Mouse (Mus musculus): ENCODE results near the gene Rcan2.

The Rcan2 gene

GRCm38 (mm10) chr17:43801077-43801476 is at the start of gene Rcan2:
Rcan2 (plus strand) TSS chr17:43801351.
- in situ Hi-C loops (cut with MboI; ENCODE audit: low pct_unique_long_range_greater_than_20kb in 1 of 2, low sequenced_read_pairs in 2 of 2, unreplicated experiment in 1 of 2) = no loop called here

DNA sequence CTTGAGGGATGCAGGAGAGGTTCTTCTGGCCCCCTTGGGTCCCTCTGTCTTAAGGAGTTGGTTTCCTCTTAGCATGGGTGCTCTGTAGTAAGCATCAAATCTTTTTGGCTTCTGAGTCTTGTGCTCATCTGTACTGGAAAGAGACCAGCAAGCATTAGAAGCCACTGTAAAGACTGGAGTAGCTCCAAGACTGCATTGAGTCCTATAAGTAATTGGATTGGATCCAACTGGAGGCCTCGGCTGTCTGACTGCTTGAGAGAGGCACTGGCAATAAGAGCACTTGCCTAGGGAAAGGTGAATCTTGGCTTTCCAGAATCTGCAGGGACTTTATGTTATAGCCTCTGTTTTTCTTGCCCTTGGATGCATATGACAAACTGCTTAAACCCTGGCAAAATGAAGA is 48.3 kb upstream of the Rcan2 start:
- in situ Hi-C loops (cut with MboI; ENCODE audit: low pct_unique_long_range_greater_than_20kb in 1 of 2, low sequenced_read_pairs in 2 of 2, unreplicated experiment in 1 of 2) = no loop called here

GRCm38 (mm10) chr17:43754687-43755086 is 46.5 kb upstream of the Rcan2 start:
- in situ Hi-C loops (cut with MboI; ENCODE audit: low pct_unique_long_range_greater_than_20kb in 1 of 2, low sequenced_read_pairs in 2 of 2, unreplicated experiment in 1 of 2) = no loop called here

GRCm38 (mm10) chr17:43758607-43759259 is 42.4 kb upstream of the Rcan2 start:
- in situ Hi-C loops (cut with MboI; ENCODE audit: low pct_unique_long_range_greater_than_20kb in 1 of 2, low sequenced_read_pairs in 2 of 2, unreplicated experiment in 1 of 2) = no loop called here

DNA sequence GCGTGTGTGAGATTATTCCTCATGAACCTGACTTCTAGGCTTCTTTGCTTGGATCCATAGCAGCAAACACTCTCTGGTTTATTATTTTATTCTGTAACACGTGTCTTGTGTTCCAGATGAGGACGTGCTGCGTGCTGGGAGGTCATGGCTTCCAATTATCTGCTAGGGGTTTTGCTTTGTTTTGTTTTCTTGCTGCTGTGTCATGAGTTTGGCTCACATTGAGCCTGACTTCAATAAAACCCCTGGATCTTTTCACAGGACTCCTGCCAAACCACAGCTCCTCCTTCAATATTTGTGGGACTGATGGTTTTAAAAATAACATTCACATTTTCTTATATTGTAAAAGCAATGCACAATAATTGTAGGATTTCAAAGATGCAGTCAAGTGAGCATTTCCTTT is 16.6 kb upstream of the Rcan2 start:
- in situ Hi-C loops (cut with MboI; ENCODE audit: low pct_unique_long_range_greater_than_20kb in 1 of 2, low sequenced_read_pairs in 2 of 2, unreplicated experiment in 1 of 2) = no loop called here

- in situ Hi-C loops (cut with MboI; ENCODE audit: low pct_unique_long_range_greater_than_20kb in 1 of 2, low sequenced_read_pairs in 2 of 2, unreplicated experiment in 1 of 2) = no loop called here
Observed at GRCm38 (mm10) chr17:43788222-43788621, 12.9 kb upstream of the Rcan2 start.

- in situ Hi-C loops (cut with MboI; ENCODE audit: low pct_unique_long_range_greater_than_20kb in 1 of 2, low sequenced_read_pairs in 2 of 2, unreplicated experiment in 1 of 2) = no loop called here
Observed at GRCm38 (mm10) chr17:43789376-43789775, 11.8 kb upstream of the Rcan2 start.

DNA sequence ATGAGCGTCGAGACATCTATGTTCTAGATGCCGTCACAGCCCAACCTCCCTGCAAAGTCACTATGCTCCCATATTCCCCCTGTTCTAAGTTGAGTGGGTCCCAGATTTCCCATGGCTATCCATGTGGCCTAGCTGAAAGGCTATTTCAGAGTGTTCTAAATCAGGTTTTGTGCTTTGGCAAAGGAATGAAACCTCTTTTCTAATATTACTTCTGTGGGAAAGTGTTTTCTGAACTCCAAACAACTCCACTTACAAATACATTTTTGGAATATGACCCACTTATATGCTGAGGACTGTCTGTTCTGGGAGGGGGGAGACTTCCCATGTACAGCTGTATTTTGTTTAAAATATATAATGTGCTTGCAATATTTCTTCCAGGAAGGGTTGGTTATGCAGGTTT is 9.4 kb upstream of the Rcan2 start:
- in situ Hi-C loops (cut with MboI; ENCODE audit: low pct_unique_long_range_greater_than_20kb in 1 of 2, low sequenced_read_pairs in 2 of 2, unreplicated experiment in 1 of 2) = no loop called here

- in situ Hi-C loops (cut with MboI; ENCODE audit: low pct_unique_long_range_greater_than_20kb in 1 of 2, low sequenced_read_pairs in 2 of 2, unreplicated experiment in 1 of 2) = no loop called here
Observed at GRCm38 (mm10) chr17:43794731-43795280, 6.3 kb upstream of the Rcan2 start.

DNA sequence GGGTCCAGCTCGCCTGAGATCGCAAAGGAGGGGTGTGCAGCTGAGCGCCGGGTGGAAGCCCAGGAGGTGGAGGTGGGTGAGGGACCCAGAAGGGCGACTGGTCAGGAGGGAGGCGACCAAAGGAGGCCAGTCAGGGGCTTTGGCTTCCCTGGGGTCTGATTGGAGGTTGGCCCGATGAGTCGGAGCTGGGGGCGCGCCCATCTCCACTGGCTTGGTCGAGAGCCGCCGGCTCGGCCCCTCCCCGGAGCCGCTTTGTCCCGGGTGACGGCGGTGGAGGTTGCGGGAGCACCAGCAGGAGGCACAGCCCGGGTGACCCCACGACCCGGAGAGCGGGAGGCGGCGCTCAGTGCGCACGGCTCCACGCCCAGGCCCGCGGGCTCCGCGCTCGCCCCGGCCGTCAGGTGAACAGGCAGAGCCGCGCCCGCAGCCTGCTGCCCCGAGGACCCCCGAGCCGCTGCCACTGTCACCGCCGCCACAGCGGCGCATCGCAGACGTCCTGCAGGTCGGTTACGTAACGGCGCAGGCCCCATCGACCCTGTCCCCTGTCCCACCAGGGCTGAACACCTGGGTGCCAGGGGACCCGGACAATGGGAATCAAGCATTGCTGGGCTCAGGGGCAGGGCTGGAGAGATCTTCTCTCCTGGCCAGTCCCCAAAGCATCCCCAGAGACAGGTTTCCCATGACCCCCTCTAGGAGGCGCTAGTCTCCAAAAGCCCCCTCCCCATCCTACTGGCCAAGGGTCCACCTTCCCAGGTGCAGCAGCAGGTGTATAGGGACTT is 633 bp downstream of the Rcan2 start:
- in situ Hi-C loops (cut with MboI; ENCODE audit: low pct_unique_long_range_greater_than_20kb in 1 of 2, low sequenced_read_pairs in 2 of 2, unreplicated experiment in 1 of 2) = no loop called here

- in situ Hi-C loops (cut with MboI; ENCODE audit: low pct_unique_long_range_greater_than_20kb in 1 of 2, low sequenced_read_pairs in 2 of 2, unreplicated experiment in 1 of 2) = no loop called here
Observed at GRCm38 (mm10) chr17:43802414-43802813, 1.3 kb downstream of the Rcan2 start.

DNA sequence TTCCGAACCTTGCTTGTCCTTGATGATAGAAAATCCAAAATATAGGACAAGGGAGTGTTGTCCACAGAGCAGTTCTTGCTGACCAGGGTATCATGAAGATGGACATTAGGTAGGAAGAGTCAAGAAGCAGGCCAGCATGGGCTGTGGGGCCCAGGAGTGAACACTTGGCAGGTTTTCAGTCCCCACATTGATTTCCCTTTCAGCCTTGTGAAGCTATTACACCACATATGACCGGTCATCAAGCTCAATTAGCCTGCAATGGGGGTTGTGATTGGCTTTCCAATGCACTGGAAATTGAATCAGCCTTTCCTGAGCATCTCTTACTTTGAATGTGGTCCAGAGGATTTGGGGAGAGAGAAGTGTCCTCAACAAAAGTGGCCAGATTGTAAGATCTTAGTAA is 2.0 kb downstream of the Rcan2 start:
- in situ Hi-C loops (cut with MboI; ENCODE audit: low pct_unique_long_range_greater_than_20kb in 1 of 2, low sequenced_read_pairs in 2 of 2, unreplicated experiment in 1 of 2) = no loop called here

- in situ Hi-C loops (cut with MboI; ENCODE audit: low pct_unique_long_range_greater_than_20kb in 1 of 2, low sequenced_read_pairs in 2 of 2, unreplicated experiment in 1 of 2) = no loop called here
Observed at GRCm38 (mm10) chr17:43803764-43804163, 2.6 kb downstream of the Rcan2 start.

DNA sequence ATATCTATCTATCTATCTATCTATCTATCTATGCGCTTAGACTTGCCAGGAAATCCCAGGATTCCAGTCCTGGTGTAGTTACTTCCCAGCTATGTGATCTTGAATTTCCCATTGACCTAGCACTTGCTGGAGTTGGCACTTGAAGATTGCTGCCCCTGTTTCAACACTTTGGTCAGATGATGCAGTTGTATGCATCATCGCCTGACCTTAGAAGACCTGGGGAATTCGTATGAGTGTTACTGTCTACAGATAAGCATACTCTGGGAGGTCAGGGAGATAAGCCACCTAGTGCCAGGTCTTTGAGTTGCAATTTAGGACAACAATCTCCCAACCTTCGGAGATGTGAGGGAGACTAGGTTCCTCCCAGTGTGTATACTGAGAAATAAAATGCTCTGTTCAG is 5.7 kb downstream of the Rcan2 start:
- in situ Hi-C loops (cut with MboI; ENCODE audit: low pct_unique_long_range_greater_than_20kb in 1 of 2, low sequenced_read_pairs in 2 of 2, unreplicated experiment in 1 of 2) = no loop called here

DNA sequence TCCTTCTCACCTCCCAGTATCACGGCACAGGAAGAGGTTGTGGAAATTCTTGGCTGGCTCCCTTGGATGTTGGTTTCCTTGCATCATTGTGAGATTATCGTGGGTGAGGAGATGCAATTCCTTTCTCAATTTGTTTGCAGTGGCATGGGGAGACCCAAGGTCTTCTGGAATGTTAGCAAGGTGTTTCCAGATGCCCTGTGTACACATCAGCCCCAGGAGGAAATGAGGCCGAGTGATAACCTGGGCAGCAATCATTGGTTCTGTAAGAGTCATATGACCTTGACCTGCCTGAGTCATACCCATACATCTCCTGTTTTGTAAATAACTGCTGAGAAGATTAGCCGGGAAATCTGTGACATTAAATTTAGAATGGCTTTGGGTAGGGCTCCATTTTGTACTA is 10.3 kb downstream of the Rcan2 start:
- in situ Hi-C loops (cut with MboI; ENCODE audit: low pct_unique_long_range_greater_than_20kb in 1 of 2, low sequenced_read_pairs in 2 of 2, unreplicated experiment in 1 of 2) = no loop called here

DNA sequence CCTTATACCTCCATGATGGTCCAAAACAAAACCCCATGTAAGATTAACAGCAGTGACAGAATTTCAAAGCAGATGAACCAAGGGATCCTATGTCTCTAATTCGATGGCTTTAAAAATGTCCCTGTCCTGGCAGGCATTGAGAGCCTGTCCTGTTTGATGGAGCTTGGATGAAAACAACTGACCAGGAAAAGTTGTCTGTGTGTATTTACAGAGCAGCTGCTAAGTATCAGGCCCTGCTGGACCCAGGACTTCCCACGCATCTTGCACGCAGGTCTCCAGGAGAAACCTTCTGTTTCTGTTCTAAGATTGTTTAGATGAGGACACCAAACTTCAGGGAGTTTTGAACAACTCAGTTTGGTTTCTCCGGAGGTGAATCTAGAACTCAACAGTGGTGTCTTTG is 14.2 kb downstream of the Rcan2 start:
- in situ Hi-C loops (cut with MboI; ENCODE audit: low pct_unique_long_range_greater_than_20kb in 1 of 2, low sequenced_read_pairs in 2 of 2, unreplicated experiment in 1 of 2) = no loop called here

GRCm38 (mm10) chr17:43816480-43816879 is 15.3 kb downstream of the Rcan2 start:
- in situ Hi-C loops (cut with MboI; ENCODE audit: low pct_unique_long_range_greater_than_20kb in 1 of 2, low sequenced_read_pairs in 2 of 2, unreplicated experiment in 1 of 2) = no loop called here

DNA sequence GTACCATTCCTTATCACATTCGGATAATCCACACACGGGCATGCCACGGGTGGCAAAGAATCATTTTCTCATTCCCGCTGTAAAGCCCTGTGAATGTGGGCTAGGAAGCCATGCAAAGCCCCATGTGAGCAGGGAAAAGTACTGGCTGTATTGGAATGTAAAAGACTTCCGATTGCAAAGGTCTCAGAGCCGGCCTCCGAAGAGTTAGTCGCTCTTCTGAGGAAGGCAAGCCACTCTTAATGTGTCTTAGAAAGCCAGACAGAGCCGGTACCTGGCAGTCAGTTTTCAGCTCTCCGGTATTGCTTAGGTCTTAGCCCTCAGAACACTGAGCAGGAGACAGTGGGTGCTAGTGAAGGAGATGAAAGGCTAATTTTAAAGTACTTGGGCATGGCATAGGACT is 16.0 kb downstream of the Rcan2 start:
- in situ Hi-C loops (cut with MboI; ENCODE audit: low pct_unique_long_range_greater_than_20kb in 1 of 2, low sequenced_read_pairs in 2 of 2, unreplicated experiment in 1 of 2) = no loop called here

DNA sequence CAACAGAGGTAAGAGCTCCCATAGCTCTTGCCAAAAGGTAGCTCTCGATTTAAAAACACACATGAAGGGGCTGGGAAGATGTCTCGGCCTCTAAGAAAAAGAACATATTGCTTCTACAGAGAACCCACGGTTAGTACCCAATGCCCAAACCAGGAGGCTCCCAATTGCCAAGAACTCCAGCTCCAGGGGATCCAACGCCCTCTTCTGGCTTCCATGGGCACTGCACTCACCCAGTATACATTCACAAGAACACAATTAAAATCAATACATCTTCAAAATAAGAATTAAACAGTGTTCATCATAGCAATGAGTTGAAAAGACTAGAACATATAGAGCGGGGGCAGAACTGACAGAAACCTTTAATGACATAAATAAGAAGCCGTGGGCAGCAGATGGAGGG is 17.2 kb downstream of the Rcan2 start:
- in situ Hi-C loops (cut with MboI; ENCODE audit: low pct_unique_long_range_greater_than_20kb in 1 of 2, low sequenced_read_pairs in 2 of 2, unreplicated experiment in 1 of 2) = no loop called here

- in situ Hi-C loops (cut with MboI; ENCODE audit: low pct_unique_long_range_greater_than_20kb in 1 of 2, low sequenced_read_pairs in 2 of 2, unreplicated experiment in 1 of 2) = no loop called here
Observed at GRCm38 (mm10) chr17:43820904-43821303, 19.8 kb downstream of the Rcan2 start.

Data from mouse embryonic stem cell (cell line).